Mouse (Mus musculus) forebrain, embryonic 10.5 days (tissue): ENCODE data around the gene Ogg1. TPM values are rescaled to one million over a fixed set of nuclear protein-coding genes. Genes with fewer than 3 reads are reported as not detected.

Source experiments
- DNase-seq: peaks from one replicate; pipeline ENCODE4 v3.0.0-alpha.2; 2017; ENCODE audit warnings: low spot score; ENCODE audit errors: extremely low spot score
- H3K27ac ChIP-seq: fragments of 300-500 bp; sonication (generic); 2 replicates; pipeline ENCODE4 v1.5.1; 2016; ENCODE audit warnings: mild to moderate bottlenecking
- H3K27me3 ChIP-seq: fragments of 300-500 bp; sonication (generic); 2 replicates; pipeline ENCODE4 v1.6.1; 2016; ENCODE audit warnings: mild to moderate bottlenecking; ENCODE audit not compliant: poor library complexity, severe bottlenecking
- H3K36me3 ChIP-seq: fragments of 300-500 bp; sonication (generic); replicated peaks from 2 replicates; pipeline ENCODE4 v1.6.1; 2016; ENCODE audit warnings: mild to moderate bottlenecking, moderate library complexity
- H3K4me1 ChIP-seq: fragments of 300-500 bp; sonication (generic); 2 replicates; pipeline ENCODE4 v1.6.1; 2016
- H3K4me3 ChIP-seq: fragments of 300-500 bp; sonication (generic); 2 replicates; pipeline ENCODE4 v1.5.1; 2016; ENCODE audit warnings: mild to moderate bottlenecking, moderate library complexity
- H3K9me3 ChIP-seq: fragments of 300-500 bp; sonication (generic); 2 replicates; pipeline ENCODE4 v1.6.1; 2016; ENCODE audit warnings: mild to moderate bottlenecking, moderate library complexity
- WGBS: fragments of 180-500 bp; shearing (Covaris S2); methylation state at CpG from one replicate; pipeline ENCODE4 v1.1.7; 2016; 5-methylcytosine and 5-hydroxymethylcytosine counted together
- polyA plus RNA-seq: library from polyadenylated mRNA; unstranded; fragments of >200 nt; fragmentation: Nextera tagmentation; extraction: Ambion mirVana; gene quantifications from 2 replicates; pipeline ENCODE4 v1.2.1, GENCODE M21; 2016

The Ogg1 gene
- 18.3 and 18.8 TPM in 2 replicates for polyA plus RNA-seq

- Histone ChIP-seq H3K4me3 (peak within 1 kb of the TSS; percentile 74), H3K27me3 (no peaks in the 10 kb centered on the region), H3K36me3 (peaks cover 69% of the 10 kb centered on the region), H3K4me1 (peaks cover 23% of the 10 kb centered on the region), H3K27ac (peak within 1 kb of the TSS; percentile 89), H3K9me3 (no peaks in the 10 kb centered on the region)
- WGBS: under 1% methylated on average over 52 of the region's 52 CpGs
- peak; percentile 98 for DNase-seq
Measured at GRCm38 (mm10) chr6:113326533-113327315, at the start of gene Ogg1. TSS of gene Ogg1 (plus strand) at chr6:113326972.

- Histone ChIP-seq H3K36me3 (peaks cover 18% of the 10 kb centered on the region), H3K4me1 (peaks cover 17% of the 10 kb centered on the region), H3K9me3 (no peaks in the 10 kb centered on the region), H3K27me3 (peaks cover 58% of the 10 kb centered on the region), H3K4me3 (no peak overlapping the region), H3K27ac (no peak overlapping the region)
- DNase-seq: no peak
- 65% methylated on average over 6 of the region's 6 CpGs for WGBS
Measured at GRCm38 (mm10) chr6:113281676-113282075, 45.1 kb upstream of the Ogg1 start.

- DNase-seq: peak; percentile 45
Measured at GRCm38 (mm10) chr6:113282101-113282802, 44.5 kb upstream of the Ogg1 start, which contains the start of gene Cpne9. TSS of gene Cpne9 (plus strand) at chr6:113282307.

GRCm38 (mm10) chr6:113282969-113283368 lies 43.8 kb upstream of the Ogg1 start:
- Histone ChIP-seq H3K27me3 (peaks cover 58% of the 10 kb centered on the region), H3K4me3 (peak overlapping the region; percentile 39), H3K4me1 (peaks cover 17% of the 10 kb centered on the region), H3K27ac (no peak overlapping the region), H3K36me3 (peaks cover 7% of the 10 kb centered on the region), H3K9me3 (no peaks in the 10 kb centered on the region)
- WGBS: under 1% methylated on average over 22 of the region's 22 CpGs
- no peak for DNase-seq

More at GRCm38 (mm10) chr6:113282101-113282802, 44.5 kb upstream of the Ogg1 start, which contains the start of gene Cpne9:
- peaks cover 13% of the 10 kb centered on the region for H3K36me3 ChIP-seq
- H3K27ac ChIP-seq: no peak within 1 kb of the TSS; the same call in 1 of the 2 replicates
- peaks cover 17% of the 10 kb centered on the region for H3K4me1 ChIP-seq
- H3K4me3 ChIP-seq: peak within 1 kb of the TSS; percentile 39
- peaks cover 58% of the 10 kb centered on the region for H3K27me3 ChIP-seq
- WGBS: 2% methylated on average over 37 of the region's 37 CpGs
- H3K9me3 ChIP-seq: no peaks in the 10 kb centered on the region

- DNase-seq: no peak
- Histone ChIP-seq H3K27me3 (peaks cover 58% of the 10 kb centered on the region), H3K36me3 (peaks cover 6% of the 10 kb centered on the region; the same call in 1 of the 2 replicates), H3K27ac (no peak overlapping the region), H3K4me1 (peaks cover 19% of the 10 kb centered on the region), H3K9me3 (no peaks in the 10 kb centered on the region), H3K4me3 (peak overlapping the region; percentile 39)
- 4% methylated on average over 6 of the region's 6 CpGs for WGBS
Measured at GRCm38 (mm10) chr6:113283500-113283899, 43.3 kb upstream of the Ogg1 start.

- DNase-seq: no peak
- peaks cover 19% of the 10 kb centered on the region for H3K4me1 ChIP-seq
- peaks cover 6% of the 10 kb centered on the region; the same call in 1 of the 2 replicates for H3K36me3 ChIP-seq
- 78% methylated on average over 3 of the region's 3 CpGs for WGBS
- H3K4me3 ChIP-seq: no peak overlapping the region
- H3K9me3 ChIP-seq: no peaks in the 10 kb centered on the region
- H3K27me3 ChIP-seq: peaks cover 58% of the 10 kb centered on the region
- H3K27ac ChIP-seq: no peak overlapping the region
Measured at GRCm38 (mm10) chr6:113284931-113285330, 41.8 kb upstream of the Ogg1 start.

- no peak for DNase-seq
- 71% methylated on average over 1 of the region's 1 CpGs for WGBS
- H3K36me3 ChIP-seq: no peaks in the 10 kb centered on the region
- H3K27me3 ChIP-seq: peaks cover 49% of the 10 kb centered on the region
- peaks cover 19% of the 10 kb centered on the region for H3K4me1 ChIP-seq
- no peaks in the 10 kb centered on the region for H3K9me3 ChIP-seq
- no peak overlapping the region for H3K27ac ChIP-seq
- H3K4me3 ChIP-seq: no peak overlapping the region
Measured at GRCm38 (mm10) chr6:113286316-113286715, 40.5 kb upstream of the Ogg1 start.

GRCm38 (mm10) chr6:113287236-113287635 lies 39.5 kb upstream of the Ogg1 start:
- Histone ChIP-seq H3K27me3 (peaks cover 39% of the 10 kb centered on the region), H3K4me3 (no peak overlapping the region), H3K4me1 (peaks cover 16% of the 10 kb centered on the region), H3K27ac (no peak overlapping the region), H3K36me3 (no peaks in the 10 kb centered on the region), H3K9me3 (no peaks in the 10 kb centered on the region)
- DNase-seq: no peak
- 79% methylated on average over 4 of the region's 4 CpGs for WGBS

- WGBS: 91% methylated on average over 15 of the region's 15 CpGs
- no peaks in the 10 kb centered on the region for H3K36me3 ChIP-seq
- H3K4me3 ChIP-seq: no peak overlapping the region
- H3K27ac ChIP-seq: no peak overlapping the region
- DNase-seq: no peak
- H3K9me3 ChIP-seq: no peaks in the 10 kb centered on the region
- H3K27me3 ChIP-seq: peaks cover 18% of the 10 kb centered on the region
- H3K4me1 ChIP-seq: peaks cover 2% of the 10 kb centered on the region; the same call in 1 of the 2 replicates
Measured at GRCm38 (mm10) chr6:113289346-113289745, 37.4 kb upstream of the Ogg1 start.

GRCm38 (mm10) chr6:113290346-113290745 lies 36.4 kb upstream of the Ogg1 start:
- no peak overlapping the region for H3K4me3 ChIP-seq
- peaks cover 8% of the 10 kb centered on the region for H3K27me3 ChIP-seq
- peaks cover 2% of the 10 kb centered on the region; the same call in 1 of the 2 replicates for H3K4me1 ChIP-seq
- no peak overlapping the region for H3K27ac ChIP-seq
- DNase-seq: no peak
- H3K9me3 ChIP-seq: no peaks in the 10 kb centered on the region
- WGBS: 67% methylated on average over 6 of the region's 6 CpGs
- H3K36me3 ChIP-seq: no peaks in the 10 kb centered on the region

GRCm38 (mm10) chr6:113292938-113293337 lies 33.8 kb upstream of the Ogg1 start:
- Histone ChIP-seq H3K27me3 (no peaks in the 10 kb centered on the region), H3K36me3 (no peaks in the 10 kb centered on the region), H3K4me1 (peaks cover 2% of the 10 kb centered on the region; the same call in 1 of the 2 replicates), H3K27ac (no peak overlapping the region), H3K4me3 (no peak overlapping the region), H3K9me3 (no peaks in the 10 kb centered on the region)
- no peak for DNase-seq
- 79% methylated on average over 5 of the region's 5 CpGs for WGBS

GRCm38 (mm10) chr6:113296046-113296445 lies 30.7 kb upstream of the Ogg1 start:
- 81% methylated on average over 2 of the region's 2 CpGs for WGBS
- Histone ChIP-seq H3K27me3 (no peaks in the 10 kb centered on the region), H3K36me3 (no peaks in the 10 kb centered on the region), H3K4me1 (no peaks in the 10 kb centered on the region), H3K9me3 (no peaks in the 10 kb centered on the region), H3K4me3 (no peak overlapping the region), H3K27ac (no peak overlapping the region)
- no peak for DNase-seq

- H3K9me3 ChIP-seq: no peaks in the 10 kb centered on the region
- DNase-seq: no peak
- H3K4me3 ChIP-seq: no peak overlapping the region
- WGBS: 73% methylated on average over 4 of the region's 4 CpGs
- H3K27ac ChIP-seq: no peak overlapping the region
- no peaks in the 10 kb centered on the region for H3K36me3 ChIP-seq
- H3K27me3 ChIP-seq: no peaks in the 10 kb centered on the region
- H3K4me1 ChIP-seq: no peaks in the 10 kb centered on the region
Measured at GRCm38 (mm10) chr6:113296639-113297038, 30.1 kb upstream of the Ogg1 start.
